ENCODE assay signal across 10 mouse cellular contexts in the genomic region with DNA sequence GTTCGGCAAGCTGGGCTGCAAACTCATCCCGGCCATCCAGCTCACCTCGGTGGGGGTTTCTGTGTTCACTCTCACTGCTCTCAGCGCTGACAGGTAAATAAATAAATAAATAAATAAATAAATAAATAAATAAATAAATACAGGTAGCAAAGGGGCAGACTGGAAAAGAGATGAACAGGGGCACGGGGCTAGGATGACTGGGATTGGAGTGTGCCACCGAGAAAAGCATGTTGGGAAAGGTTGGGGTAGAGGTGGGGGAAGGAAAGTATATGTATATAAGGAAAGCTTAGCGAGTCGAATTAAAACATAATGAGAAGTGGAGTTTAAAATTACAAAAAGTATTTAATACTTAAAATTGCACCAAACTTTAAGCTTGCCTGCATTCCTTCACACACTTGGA. TPM values are rescaled to one million over a fixed set of nuclear protein-coding genes. Genes with fewer than 3 reads are reported as not detected.
DNase-seq lines count a peak whose midpoint lies in the region; ATAC-seq lines count a peak whose summit lies in the region.
"Had no signal": no experiment of that assay in that cellular context is flagged by ENCODE, and none has a peak within 500 bp of the region (broad histone marks: within the 10 kb centered on the region; RNA-seq: fewer than 3 reads in every experiment).

No protein-coding gene starts in this region.

- peak overlapping the region; percentile 73 for H3K4me2 ChIP-seq in kidney, embryonic 15.5 days
- H3K4me2 ChIP-seq in embryonic facial prominence, embryonic 13.5 days: peak overlapping the region; percentile 83
- peak overlapping the region; percentile 96 for H3K4me2 ChIP-seq in hindbrain, embryonic 15.5 days
- H3K4me2 ChIP-seq in midbrain, embryonic 16.5 days (ENCODE audit: low read length): peak overlapping the region; percentile 95

- peaks cover 8% of the 10 kb centered on the region; the same call in 1 of the 2 replicates for H3K4me1 ChIP-seq in kidney, embryonic 15.5 days
- peaks cover 13% of the 10 kb centered on the region; the same call in 1 of the 2 replicates for H3K4me1 ChIP-seq in embryonic facial prominence, embryonic 13.5 days
- H3K4me1 ChIP-seq in hindbrain, embryonic 15.5 days (replicated peaks): peaks cover 5% of the 10 kb centered on the region
- H3K4me1 ChIP-seq in midbrain, embryonic 16.5 days (ENCODE audit: control insufficient read depth, insufficient read depth, low read length): peaks cover 3% of the 10 kb centered on the region; the same call in 1 of the 2 replicates

- no peaks in the 10 kb centered on the region for H3K9me3 ChIP-seq in kidney, embryonic 15.5 days (replicated peaks)
- no peaks in the 10 kb centered on the region for H3K9me3 ChIP-seq in embryonic facial prominence, embryonic 13.5 days
- H3K9me3 ChIP-seq in hindbrain, embryonic 15.5 days: no peaks in the 10 kb centered on the region
- no peaks in the 10 kb centered on the region for H3K9me3 ChIP-seq in midbrain, embryonic 16.5 days (replicated peaks; ENCODE audit: control insufficient read depth, low read length, poor library complexity, severe bottlenecking)

- no peak overlapping the region for H3K9ac ChIP-seq in kidney, embryonic 15.5 days
- H3K9ac ChIP-seq in embryonic facial prominence, embryonic 13.5 days: no peak overlapping the region
- peak overlapping the region; percentile 33 for H3K9ac ChIP-seq in hindbrain, embryonic 15.5 days
- H3K9ac ChIP-seq in midbrain, embryonic 16.5 days (ENCODE audit: low read depth, low read length): peak overlapping the region; percentile 55; the same call in 1 of the 2 replicates

- H3K27me3 ChIP-seq in kidney, embryonic 15.5 days: peaks cover 25% of the 10 kb centered on the region
- peaks cover 37% of the 10 kb centered on the region for H3K27me3 ChIP-seq in embryonic facial prominence, embryonic 13.5 days
- H3K27me3 ChIP-seq in hindbrain, embryonic 15.5 days: no peaks in the 10 kb centered on the region
- H3K27me3 ChIP-seq in midbrain, embryonic 16.5 days (ENCODE audit: control insufficient read depth, insufficient read depth, low read depth, low read length): no peaks in the 10 kb centered on the region; the same call in 1 of the 2 replicates

- peak overlapping the region; percentile 40 for H3K4me3 ChIP-seq in kidney, embryonic 15.5 days (replicated peaks)
- H3K4me3 ChIP-seq in embryonic facial prominence, embryonic 13.5 days: peak overlapping the region; percentile 49
- peak overlapping the region; percentile 44 for H3K4me3 ChIP-seq in hindbrain, embryonic 15.5 days
- peak overlapping the region; percentile 48 for H3K4me3 ChIP-seq in midbrain, embryonic 16.5 days (ENCODE audit: low read depth, low read length)

- no peak overlapping the region for H3K27ac ChIP-seq in kidney, embryonic 15.5 days
- H3K27ac ChIP-seq in embryonic facial prominence, embryonic 13.5 days: no peak overlapping the region
- H3K27ac ChIP-seq in hindbrain, embryonic 15.5 days (replicated peaks): no peak overlapping the region
- no peak overlapping the region for H3K27ac ChIP-seq in midbrain, embryonic 16.5 days (ENCODE audit: low read length)

- no peak for ATAC-seq in kidney, embryonic 15.5 days (replicated peaks; ENCODE audit: low FRiP score)
- ATAC-seq in embryonic facial prominence, embryonic 13.5 days (ENCODE audit: insufficient number of reproducible peaks, insufficient read depth, low FRiP score, low TSS enrichment, low read depth): no peak
- ATAC-seq in hindbrain, embryonic 15.5 days (ENCODE audit: low FRiP score, low read depth): peak; percentile 23; the same call in 1 of the 2 replicates
- peak; percentile 67; the same call in 1 of the 2 replicates for ATAC-seq in midbrain, embryonic 16.5 days

- no peaks in the 10 kb centered on the region for H3K36me3 ChIP-seq in kidney, embryonic 15.5 days
- H3K36me3 ChIP-seq in embryonic facial prominence, embryonic 13.5 days: no peaks in the 10 kb centered on the region
- no peaks in the 10 kb centered on the region for H3K36me3 ChIP-seq in hindbrain, embryonic 15.5 days
- H3K36me3 ChIP-seq in midbrain, embryonic 16.5 days (ENCODE audit: control insufficient read depth, insufficient read depth, low read length): no peaks in the 10 kb centered on the region

- DNase-seq in kidney, postnatal 14 days: no peak
- no peak for DNase-seq in MN1 (ENCODE audit: low spot score)
- DNase-seq in urinary bladder, postnatal 10 days (ENCODE audit: low spot score): no peak
- no peak for DNase-seq in ovary, postnatal 14 days (ENCODE audit: low spot score)
- DNase-seq: adrenal gland, postnatal 10 days; gastrocnemius, postnatal 36 days had no signal

- 21% methylated on average over 8 of the region's 8 CpGs for WGBS in kidney, embryonic 15.5 days
- WGBS in embryonic facial prominence, embryonic 13.5 days: 23% methylated on average over 8 of the region's 8 CpGs
- WGBS in hindbrain, embryonic 15.5 days: 22% methylated on average over 8 of the region's 8 CpGs
- 17% methylated on average over 8 of the region's 8 CpGs for WGBS in midbrain, embryonic 16.5 days

RNA-seq across cellular contexts. Expression of a gene that starts 42.6 kb away (rescaled TPM):
- polyA plus RNA-seq in kidney, embryonic 15.5 days (2015; fragmentation: Nextera tagmentation; extraction: Ambion mirVana): not detected in 2 replicates
- polyA plus RNA-seq in embryonic facial prominence, embryonic 13.5 days (2015; fragmentation: Nextera tagmentation; extraction: Ambion mirVana): not detected in 2 replicates
- polyA plus RNA-seq in hindbrain, embryonic 15.5 days (2015; fragmentation: Nextera tagmentation; extraction: Ambion mirVana): not detected in 2 replicates
- polyA plus RNA-seq in midbrain, embryonic 16.5 days (2015; fragmentation: Nextera tagmentation; extraction: Ambion mirVana): not detected in 2 replicates

RNA-seq across cellular contexts. Expression of a gene that starts 55.2 kb away (rescaled TPM):
- polyA plus RNA-seq in kidney, embryonic 15.5 days (2015; fragmentation: Nextera tagmentation; extraction: Ambion mirVana): 0.39 and 1.1 TPM in 2 replicates
- polyA plus RNA-seq in embryonic facial prominence, embryonic 13.5 days (2015; fragmentation: Nextera tagmentation; extraction: Ambion mirVana): 0.28 and 0.99 TPM in 2 replicates
- 2.9 and 3.2 TPM in 2 replicates for polyA plus RNA-seq in hindbrain, embryonic 15.5 days (2015; fragmentation: Nextera tagmentation; extraction: Ambion mirVana)
- 2.1 and 2.9 TPM in 2 replicates for polyA plus RNA-seq in midbrain, embryonic 16.5 days (2015; fragmentation: Nextera tagmentation; extraction: Ambion mirVana)

RNA-seq across cellular contexts. Expression of a gene that starts 55.3 kb away (rescaled TPM):
- 97.9 and 98.7 TPM in 2 replicates for polyA plus RNA-seq in kidney, embryonic 15.5 days (2015; fragmentation: Nextera tagmentation; extraction: Ambion mirVana)
- polyA plus RNA-seq in embryonic facial prominence, embryonic 13.5 days (2015; fragmentation: Nextera tagmentation; extraction: Ambion mirVana): 92.5 and 101 TPM in 2 replicates
- 182 and 190 TPM in 2 replicates for polyA plus RNA-seq in hindbrain, embryonic 15.5 days (2015; fragmentation: Nextera tagmentation; extraction: Ambion mirVana)
- polyA plus RNA-seq in midbrain, embryonic 16.5 days (2015; fragmentation: Nextera tagmentation; extraction: Ambion mirVana): 186 and 190 TPM in 2 replicates

Comparison
In these comparisons a context has a peak if more than half of its experiments do, and no peak if none do; other contexts are left out.
1. ATAC-seq: peak in hindbrain, embryonic 15.5 days (single experiment) and midbrain, embryonic 16.5 days (single experiment); none in kidney, embryonic 15.5 days (single experiment) and embryonic facial prominence, embryonic 13.5 days (single experiment).
2. H3K9ac ChIP-seq: peak in hindbrain, embryonic 15.5 days (single experiment) and midbrain, embryonic 16.5 days (single experiment); none in kidney, embryonic 15.5 days (single experiment) and embryonic facial prominence, embryonic 13.5 days (single experiment).
3. Peak in every context shown above with its lines, with median percentiles within 50 percentile points of each other: H3K4me2 ChIP-seq and H3K4me3 ChIP-seq.